24 mouse cellular contexts compared by ENCODE assay signal in genomic region chr1:131180386-131180785, GRCm38 (mm10). TPM values are rescaled to one million over a fixed set of nuclear protein-coding genes. Genes with fewer than 3 reads are reported as not detected.
DNase-seq lines count a peak whose midpoint lies in the region; ATAC-seq and TF ChIP-seq lines count a peak whose summit lies in the region.
"Had no signal": no experiment of that assay in that cellular context is flagged by ENCODE, and none has a peak within 500 bp of the region (broad histone marks: within the 10 kb centered on the region; RNA-seq: fewer than 3 reads in every experiment).

No protein-coding gene starts in this region.

- H3K9me3 ChIP-seq in embryonic facial prominence, embryonic 14.5 days (ENCODE audit: control insufficient read depth, low read length), result no peaks in the 10 kb centered on the region
- no peaks in the 10 kb centered on the region for H3K9me3 ChIP-seq in embryonic facial prominence, embryonic 10.5 days
- no peaks in the 10 kb centered on the region for H3K9me3 ChIP-seq in E14TG2a.4 (ENCODE audit: low read length)
- H3K9me3 ChIP-seq in stomach, embryonic 16.5 days (replicated peaks; ENCODE audit: control insufficient read depth, low read length), result no peaks in the 10 kb centered on the region
- H3K9me3 ChIP-seq: embryonic facial prominence, embryonic 12.5 days; forebrain, embryonic 10.5 days; hindbrain, embryonic 12.5 days; hindbrain, embryonic 15.5 days had no signal

- peak; percentile 27 for DNase-seq in embryonic facial prominence, embryonic 14.5 days (ENCODE audit: low spot score)
- DNase-seq in embryonic facial prominence, embryonic 10.5 days (ENCODE audit: low spot score), result no peak
- DNase-seq in ZHBTc4 (ENCODE audit: low read depth, low spot score), result peak; percentile 66
- no peak for DNase-seq in layer of hippocampus, postnatal 25 days (ENCODE audit: extremely low spot score in 1 of 2, low spot score in 1 of 2)
- DNase-seq in cerebellum, adult 9-10 months, result no peak
- no peak for DNase-seq in left cerebral cortex, adult 9 months (ENCODE audit: low spot score in 2 of 2)
- DNase-seq: adrenal gland, adult 2 months; adrenal gland, postnatal 14 days; cerebellum, adult 11 months; cerebellum, adult 2 months; cerebellum, postnatal 10 days; cerebellum, postnatal 36 days; forebrain, postnatal 0 days; gastrocnemius, adult 2 months; gastrocnemius, postnatal 14 days; heart, adult 11 months had no signal

- no peak overlapping the region for H3K4me2 ChIP-seq in embryonic facial prominence, embryonic 14.5 days (ENCODE audit: low read depth, low read length)
- no peak overlapping the region for H3K4me2 ChIP-seq in stomach, embryonic 16.5 days (ENCODE audit: low read depth, low read length)
- H3K4me2 ChIP-seq: embryonic facial prominence, embryonic 12.5 days; heart, embryonic 11.5 days; hindbrain, embryonic 12.5 days; hindbrain, embryonic 15.5 days had no signal

- no peaks in the 10 kb centered on the region for H3K4me1 ChIP-seq in embryonic facial prominence, embryonic 14.5 days (ENCODE audit: control insufficient read depth, insufficient read depth, low read length)
- H3K4me1 ChIP-seq in embryonic facial prominence, embryonic 10.5 days, result peaks cover 5% of the 10 kb centered on the region
- H3K4me1 ChIP-seq in E14TG2a.4 (replicated peaks; ENCODE audit: low read depth, low read length), result peaks cover 27% of the 10 kb centered on the region
- H3K4me1 ChIP-seq in stomach, embryonic 16.5 days (ENCODE audit: control insufficient read depth, insufficient read depth, low read length), result peaks cover 14% of the 10 kb centered on the region
- H3K4me1 ChIP-seq: embryonic facial prominence, embryonic 12.5 days; forebrain, embryonic 10.5 days; hindbrain, embryonic 12.5 days; hindbrain, embryonic 15.5 days had no signal

- peak; percentile 16; the same call in 1 of the 2 replicates for ATAC-seq in embryonic facial prominence, embryonic 14.5 days (ENCODE audit: low read depth)
- ATAC-seq in stomach, embryonic 16.5 days (ENCODE audit: insufficient read depth, low FRiP score), result no peak
- ATAC-seq: forebrain, embryonic 14.5 days; forebrain, postnatal 0 days had no signal

- H3K36me3 ChIP-seq in embryonic facial prominence, embryonic 14.5 days (ENCODE audit: control insufficient read depth, insufficient read depth, low read length), result peaks cover 45% of the 10 kb centered on the region
- H3K36me3 ChIP-seq in embryonic facial prominence, embryonic 10.5 days (replicated peaks), result peaks cover 50% of the 10 kb centered on the region
- peaks cover 44% of the 10 kb centered on the region for H3K36me3 ChIP-seq in E14TG2a.4 (ENCODE audit: insufficient read depth, low read length)
- H3K36me3 ChIP-seq in stomach, embryonic 16.5 days (ENCODE audit: control insufficient read depth, insufficient read depth, low read length), result no peaks in the 10 kb centered on the region; the same call in 1 of the 2 replicates

- WGBS in embryonic facial prominence, embryonic 14.5 days, result 86% methylated on average over 7 of the region's 7 CpGs
- WGBS in embryonic facial prominence, embryonic 10.5 days, result 91% methylated on average over 7 of the region's 7 CpGs
- WGBS in stomach, embryonic 16.5 days, result 85% methylated on average over 7 of the region's 7 CpGs

- no peaks in the 10 kb centered on the region for H3K27me3 ChIP-seq in embryonic facial prominence, embryonic 14.5 days (replicated peaks; ENCODE audit: control insufficient read depth, insufficient read depth, low read length)
- H3K27me3 ChIP-seq in embryonic facial prominence, embryonic 10.5 days (replicated peaks; ENCODE audit: low read depth, poor library complexity, severe bottlenecking), result no peaks in the 10 kb centered on the region
- no peaks in the 10 kb centered on the region for H3K27me3 ChIP-seq in E14TG2a.4 (ENCODE audit: insufficient read depth, low read length)
- no peaks in the 10 kb centered on the region for H3K27me3 ChIP-seq in stomach, embryonic 16.5 days (ENCODE audit: control insufficient read depth, insufficient read depth, low read length)
- H3K27me3 ChIP-seq: embryonic facial prominence, embryonic 12.5 days; hindbrain, embryonic 12.5 days; hindbrain, embryonic 15.5 days had no signal

- H3K4me3 ChIP-seq in embryonic facial prominence, embryonic 14.5 days (ENCODE audit: low read depth, low read length), result no peak overlapping the region
- no peak overlapping the region for H3K4me3 ChIP-seq in embryonic facial prominence, embryonic 10.5 days
- H3K4me3 ChIP-seq in E14TG2a.4 (replicated peaks; ENCODE audit: low read length), result 0 out of 2 replicates have a peak overlapping the region, but pooled peaks have one; percentile 21
- H3K4me3 ChIP-seq in stomach, embryonic 16.5 days (replicated peaks; ENCODE audit: low read length), result no peak overlapping the region
- H3K4me3 ChIP-seq: embryonic facial prominence, embryonic 12.5 days; forebrain, embryonic 10.5 days; gastrocnemius, adult 2 months; hindbrain, embryonic 12.5 days; hindbrain, embryonic 15.5 days had no signal

- no peak for TF ChIP-seq CTCF in E14TG2a.4 (conservative IDR thresholded peaks at IDR 0.05; ENCODE audit: low read length)

- no peak overlapping the region for H3K27ac ChIP-seq in embryonic facial prominence, embryonic 14.5 days (replicated peaks; ENCODE audit: low read depth, low read length)
- H3K27ac ChIP-seq in embryonic facial prominence, embryonic 10.5 days (replicated peaks), result no peak overlapping the region
- peak overlapping the region; percentile 76 for H3K27ac ChIP-seq in stomach, embryonic 16.5 days (ENCODE audit: low read length)
- H3K27ac ChIP-seq: embryonic facial prominence, embryonic 12.5 days; forebrain, embryonic 10.5 days; gastrocnemius, adult 2 months; hindbrain, embryonic 12.5 days; hindbrain, embryonic 15.5 days had no signal

- no peak overlapping the region for H3K9ac ChIP-seq in embryonic facial prominence, embryonic 14.5 days (ENCODE audit: low read depth, low read length)
- no peak overlapping the region for H3K9ac ChIP-seq in stomach, embryonic 16.5 days (ENCODE audit: low read length)
- H3K9ac ChIP-seq: embryonic facial prominence, embryonic 12.5 days; forebrain, postnatal 0 days; hindbrain, embryonic 12.5 days; hindbrain, embryonic 15.5 days had no signal

RNA-seq across cellular contexts. Expression of gene Eif2d, which starts 27.4 kb away (rescaled TPM):
- polyA plus RNA-seq in embryonic facial prominence, embryonic 14.5 days (2014; fragmentation: Nextera tagmentation; extraction: Ambion mirVana), result 53.5 and 59.4 TPM in 2 replicates
- polyA plus RNA-seq in embryonic facial prominence, embryonic 10.5 days (2016; fragmentation: Nextera tagmentation; extraction: Ambion mirVana), result 66.9 and 70.3 TPM in 2 replicates
- 62.1 and 64.0 TPM in 2 replicates for polyA plus RNA-seq in stomach, embryonic 16.5 days (2015; fragmentation: Nextera tagmentation; extraction: Ambion mirVana)
- total RNA-seq in layer of hippocampus, postnatal 25 days (2021), result 10 to 100 TPM; 37.6 to 39.4 TPM

RNA-seq across cellular contexts. Expression of gene Dyrk3, which starts 42.2 kb away (rescaled TPM):
- polyA plus RNA-seq in embryonic facial prominence, embryonic 14.5 days (2014; fragmentation: Nextera tagmentation; extraction: Ambion mirVana), result 3.1 and 4.3 TPM in 2 replicates
- polyA plus RNA-seq in embryonic facial prominence, embryonic 10.5 days (2016; fragmentation: Nextera tagmentation; extraction: Ambion mirVana), result 8.7 and 9.7 TPM in 2 replicates
- 2.9 and 3.4 TPM in 2 replicates for polyA plus RNA-seq in stomach, embryonic 16.5 days (2015; fragmentation: Nextera tagmentation; extraction: Ambion mirVana)
- total RNA-seq in layer of hippocampus, postnatal 25 days (2021), result 10 to 100 TPM; 15.7 to 17.4 TPM
- total RNA-seq: gastrocnemius, adult 2 months had no signal

Comparison
In these comparisons a context has a peak if more than half of its experiments do, and no peak if none do; other contexts are left out.
1. DNase-seq: peak in embryonic facial prominence, embryonic 14.5 days (single experiment) and ZHBTc4 (single experiment); none in embryonic facial prominence, embryonic 10.5 days (single experiment), layer of hippocampus, postnatal 25 days (0 of 2), cerebellum, adult 9-10 months (single experiment) and left cerebral cortex, adult 9 months (0 of 2).